Mouse (Mus musculus): Measurements from ENCODE around the gene Bhmt.

DNA sequence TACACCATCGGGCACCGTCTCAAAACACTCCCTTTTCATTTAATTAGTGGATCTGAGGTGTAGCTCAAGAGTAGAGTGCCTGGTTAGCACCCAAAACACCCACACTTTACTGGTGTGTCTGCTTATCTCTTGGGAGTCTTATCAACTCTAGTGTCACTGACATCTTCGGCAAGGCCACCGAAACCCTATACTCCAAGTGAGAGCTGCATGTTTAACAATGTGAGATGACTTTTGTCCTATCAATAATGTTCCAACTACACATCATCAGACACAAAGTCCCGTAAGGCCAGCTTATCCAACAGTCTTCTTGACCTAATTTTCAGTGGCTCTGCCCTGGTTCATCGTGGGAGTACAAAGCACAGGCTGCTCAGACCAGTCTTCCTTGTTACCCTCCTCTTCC, 15.6 kb upstream of the Bhmt start:
- TF ChIP-seq CTCF (IDR thresholded peaks at IDR 0.05; ENCODE audit: borderline replicate concordance, control insufficient read depth, extremely low read depth, insufficient read depth, low read length, poor library complexity), result no peak
- TF ChIP-seq POLR2A (IDR thresholded peaks at IDR 0.05; ENCODE audit: control insufficient read depth, extremely low read depth, insufficient read depth, low read length, poor library complexity), result no peak

Data from thymus, adult 2 months (tissue).